Mouse (Mus musculus) forebrain, postnatal 0 days (tissue): Measurements from ENCODE around the gene Igf1. TPM values are rescaled to one million over a fixed set of nuclear protein-coding genes. Genes with fewer than 3 reads are reported as not detected.

Source experiments
- ATAC-seq: fragments of 200-750 bp; cut with Nextera tagmentation; 2 replicates; pipeline ENCODE4 v1.8.0; 2017; ENCODE audit warnings: mild to moderate bottlenecking, moderate library complexity
- DNase-seq: peaks from one replicate; pipeline ENCODE4 v3.0.0-alpha.2; 2015
- H3K27ac ChIP-seq: fragments of 300-500 bp; sonication (generic); 2 replicates; pipeline ENCODE4 v1.5.1; 2014; ENCODE audit warnings: low read depth, mild to moderate bottlenecking, antibody characterized with exemption, low read length, moderate library complexity, mixed read lengths
- H3K27me3 ChIP-seq: fragments of 300-500 bp; sonication (generic); 2 replicates; pipeline ENCODE4 v1.6.1; 2014; ENCODE audit warnings: mild to moderate bottlenecking, low read length, mixed read lengths; ENCODE audit not compliant: insufficient read depth
- H3K36me3 ChIP-seq: fragments of 300-500 bp; sonication (generic); 2 replicates; pipeline ENCODE4 v1.6.1; 2014; ENCODE audit warnings: mild to moderate bottlenecking, moderate library complexity; ENCODE audit not compliant: insufficient read depth
- H3K4me1 ChIP-seq: fragments of 300-500 bp; sonication (generic); 2 replicates; pipeline ENCODE4 v1.6.1; 2014; ENCODE audit warnings: antibody characterized with exemption; ENCODE audit not compliant: insufficient read depth
- H3K4me2 ChIP-seq: fragments of 300-500 bp; sonication (generic); 2 replicates; pipeline ENCODE4 v1.6.1; 2014; ENCODE audit warnings: low read depth, mild to moderate bottlenecking, moderate library complexity
- H3K4me3 ChIP-seq: fragments of 300-500 bp; sonication (generic); 2 replicates; pipeline ENCODE4 v1.5.1; 2014; ENCODE audit warnings: low read depth, low read length, mixed read lengths
- H3K9ac ChIP-seq: fragments of 300-500 bp; sonication (generic); 2 replicates; pipeline ENCODE4 v1.6.1; 2014; ENCODE audit warnings: mild to moderate bottlenecking
- H3K9me3 ChIP-seq: fragments of 300-500 bp; sonication (generic); 2 replicates; pipeline ENCODE4 v1.6.1; 2016; ENCODE audit warnings: low read length
- CTCF ChIP-seq: sonication (generic); IDR thresholded peaks from 2 replicates; pipeline ENCODE4 v1.5.1; 2016; ENCODE audit warnings: antibody characterized with exemption, control low read depth, low read depth
- WGBS: fragments of 180-500 bp; shearing (Covaris S2); extraction: QIAGEN DNeasy Blood & Tissue Kit; methylation state at CpG from one replicate; pipeline ENCODE4 v1.1.7; 2014; 5-methylcytosine and 5-hydroxymethylcytosine counted together
- polyA plus RNA-seq: library from polyadenylated mRNA; unstranded; fragments of >200 nt; fragmentation: Nextera tagmentation; extraction: Ambion mirVana; gene quantifications from 2 replicates; pipeline ENCODE4 v1.2.1, GENCODE M21; 2015
- total RNA-seq: library from RNA; depleted of rRNA; stranded (reverse); fragments of >200 nt; gene quantifications from 2 replicates; pipeline ENCODE4 v1.2.3, GENCODE M21; 2014; rRNA removed

The Igf1 gene
- total and polyA plus RNA-seq, 2 experiments from 2014 or later = 8.4 to 11.5 TPM

GRCm38 (mm10) chr10:87971536-87971935 is 113.5 kb downstream of the Igf1 start:
- peak; percentile 20 for TF ChIP-seq CTCF
- Histone ChIP-seq H3K36me3 (no peaks in the 10 kb centered on the region), H3K4me1 (no peaks in the 10 kb centered on the region), H3K4me2 (no peak overlapping the region), H3K4me3 (no peak overlapping the region), H3K9ac (no peak overlapping the region), H3K27me3 (no peaks in the 10 kb centered on the region), H3K9me3 (no peaks in the 10 kb centered on the region), H3K27ac (no peak overlapping the region)
- no peak for ATAC-seq
- peak; percentile 12 for DNase-seq
- 69% methylated on average over 6 of the region's 6 CpGs for WGBS

GRCm38 (mm10) chr10:87973911-87974631 is 116.0 kb downstream of the Igf1 start:
- peak; percentile 64 for ATAC-seq
- H3K36me3 ChIP-seq = no peaks in the 10 kb centered on the region
- WGBS = 63% methylated on average over 4 of the region's 4 CpGs

DNA sequence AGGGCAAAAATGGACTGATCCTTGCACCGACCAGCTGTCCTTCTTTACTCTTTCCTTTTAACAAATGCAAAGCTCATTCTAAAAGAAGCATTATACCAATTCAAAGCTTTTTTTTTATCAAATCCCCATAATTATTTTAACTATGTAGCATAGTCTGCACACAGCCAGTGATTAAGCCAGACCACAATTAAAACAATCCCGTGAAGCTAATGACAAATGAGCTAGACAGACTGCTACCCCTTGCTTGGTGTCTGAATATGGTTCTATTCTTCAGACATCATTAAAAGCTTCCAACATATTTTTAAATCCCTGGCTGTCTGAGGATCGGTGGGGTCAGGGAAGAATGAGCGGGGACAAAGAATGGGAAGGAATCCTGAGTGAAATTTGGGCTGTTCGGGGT is 127.3 kb downstream of the Igf1 start:
- ATAC-seq = no peak
- DNase-seq = no peak
- WGBS = 17% methylated on average over 5 of the region's 5 CpGs
- Histone ChIP-seq H3K27me3 (no peaks in the 10 kb centered on the region), H3K9me3 (no peaks in the 10 kb centered on the region), H3K4me2 (no peak overlapping the region), H3K4me3 (no peak overlapping the region), H3K36me3 (no peaks in the 10 kb centered on the region), H3K27ac (no peak overlapping the region), H3K9ac (no peak overlapping the region), H3K4me1 (no peaks in the 10 kb centered on the region)
- TF ChIP-seq CTCF = no peak

More at GRCm38 (mm10) chr10:87973911-87974631, 116.0 kb downstream of the Igf1 start:
- no peak overlapping the region for H3K27ac ChIP-seq
- H3K4me3 ChIP-seq = no peak overlapping the region
- no peaks in the 10 kb centered on the region for H3K27me3 ChIP-seq
- no peak overlapping the region for H3K4me2 ChIP-seq
- DNase-seq = peak; percentile 3
- no peaks in the 10 kb centered on the region for H3K9me3 ChIP-seq
- H3K9ac ChIP-seq = no peak overlapping the region
- no peak for TF ChIP-seq CTCF
- H3K4me1 ChIP-seq = no peaks in the 10 kb centered on the region

DNA sequence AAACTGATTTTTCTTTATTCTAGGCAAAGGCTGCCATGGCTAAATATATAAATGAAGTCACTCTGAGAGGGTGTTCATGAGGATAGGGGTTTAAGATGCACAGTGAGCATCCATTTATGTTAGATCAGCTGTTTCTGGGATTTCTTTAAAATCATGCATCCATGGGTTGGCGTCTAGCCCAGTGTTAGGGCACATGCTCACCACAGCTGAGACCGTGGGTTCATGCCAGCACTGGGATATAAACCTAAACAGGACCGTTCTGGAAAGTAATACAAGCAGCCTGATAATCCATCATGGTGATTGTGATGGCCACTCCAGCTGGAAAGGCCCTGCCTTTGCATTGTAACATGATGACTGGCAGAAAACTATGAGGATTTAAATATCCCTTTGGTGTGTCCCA is 128.1 kb downstream of the Igf1 start:
- peak; percentile 53 for ATAC-seq
- DNase-seq = peak; percentile 49
- Histone ChIP-seq H3K9ac (no peak overlapping the region), H3K9me3 (no peaks in the 10 kb centered on the region), H3K4me3 (no peak overlapping the region), H3K27me3 (no peaks in the 10 kb centered on the region), H3K4me2 (no peak overlapping the region), H3K27ac (no peak overlapping the region), H3K36me3 (no peaks in the 10 kb centered on the region), H3K4me1 (no peaks in the 10 kb centered on the region)
- TF ChIP-seq CTCF = no peak
- WGBS = 31% methylated on average over 3 of the region's 3 CpGs

Other genes starting within 250 kb of the Igf1 start
- 16.7 and 24.4 TPM in 2 replicates for gene Pmch, start 232.8 kb downstream of the Igf1 start, total RNA-seq
- 18.9 and 45.7 TPM in 2 replicates for gene Pmch, start 232.8 kb downstream of the Igf1 start, polyA plus RNA-seq